Mouse (Mus musculus) lung, postnatal 0 days (tissue): ENCODE results near the gene Igf2r. TPM values are rescaled to one million over a fixed set of nuclear protein-coding genes. Genes with fewer than 3 reads are reported as not detected.

ENCODE experiments used
- ATAC-seq: fragments of 200-750 bp; cut with Nextera tagmentation; 2 replicates; pipeline ENCODE4 v1.8.0; 2017; ENCODE audit warnings: moderate library complexity
- DNase-seq: peaks from one replicate; pipeline ENCODE4 v3.0.0-alpha.2; 2016; ENCODE audit warnings: low spot score
- H3K27ac ChIP-seq: fragments of 300-500 bp; sonication (generic); 2 replicates; pipeline ENCODE4 v1.5.1; 2014; ENCODE audit warnings: antibody characterized with exemption, mild to moderate bottlenecking, low read length, mixed read lengths
- H3K27me3 ChIP-seq: fragments of 300-500 bp; sonication (generic); replicated peaks from 2 replicates; pipeline ENCODE4 v1.6.1; 2014; ENCODE audit warnings: low read length, mixed read lengths; ENCODE audit not compliant: insufficient read depth
- H3K36me3 ChIP-seq: fragments of 300-500 bp; sonication (generic); 2 replicates; pipeline ENCODE4 v1.6.1; 2014; ENCODE audit warnings: low read length, mixed read lengths; ENCODE audit not compliant: insufficient read depth
- H3K4me1 ChIP-seq: fragments of 300-500 bp; sonication (generic); 2 replicates; pipeline ENCODE4 v1.6.1; 2014; ENCODE audit warnings: antibody characterized with exemption, low read depth, low read length, mixed read lengths; ENCODE audit not compliant: insufficient read depth
- H3K4me2 ChIP-seq: fragments of 300-500 bp; sonication (generic); replicated peaks from 2 replicates; pipeline ENCODE4 v1.6.1; 2014; ENCODE audit warnings: low read depth, mild to moderate bottlenecking, low read length, moderate library complexity, mixed read lengths
- H3K4me3 ChIP-seq: fragments of 300-500 bp; sonication (generic); 2 replicates; pipeline ENCODE4 v1.5.1; 2014; ENCODE audit warnings: low read depth, low read length
- H3K9ac ChIP-seq: fragments of 300-500 bp; sonication (generic); replicated peaks from 2 replicates; pipeline ENCODE4 v1.6.1; 2014; ENCODE audit warnings: low read depth, mild to moderate bottlenecking
- H3K9me3 ChIP-seq: fragments of 300-500 bp; sonication (generic); 2 replicates; pipeline ENCODE4 v1.6.1; 2016; ENCODE audit warnings: low read length, mixed read lengths
- CTCF ChIP-seq: IDR thresholded peaks from 2 replicates; pipeline ENCODE4 v1.5.1; 2016; ENCODE audit warnings: antibody characterized with exemption, mild to moderate bottlenecking
- EP300 ChIP-seq: IDR thresholded peaks from 2 replicates; pipeline ENCODE4 v1.6.1; 2016; ENCODE audit warnings: antibody characterized with exemption, mild to moderate bottlenecking, control low read depth
- WGBS: fragments of 180-500 bp; shearing (Covaris S2); extraction: QIAGEN DNeasy Blood & Tissue Kit; methylation state at CpG from one replicate; pipeline ENCODE4 v1.1.7; 2014; 5-methylcytosine and 5-hydroxymethylcytosine counted together
- polyA plus RNA-seq: library from polyadenylated mRNA; unstranded; fragments of >200 nt; fragmentation: Nextera tagmentation; extraction: Ambion mirVana; gene quantifications from 2 replicates; pipeline ENCODE4 v1.2.1, GENCODE M21; 2015

Igf2r gene
- polyA plus RNA-seq, 1 experiment from 2014 or later, result 26.7 TPM

DNA sequence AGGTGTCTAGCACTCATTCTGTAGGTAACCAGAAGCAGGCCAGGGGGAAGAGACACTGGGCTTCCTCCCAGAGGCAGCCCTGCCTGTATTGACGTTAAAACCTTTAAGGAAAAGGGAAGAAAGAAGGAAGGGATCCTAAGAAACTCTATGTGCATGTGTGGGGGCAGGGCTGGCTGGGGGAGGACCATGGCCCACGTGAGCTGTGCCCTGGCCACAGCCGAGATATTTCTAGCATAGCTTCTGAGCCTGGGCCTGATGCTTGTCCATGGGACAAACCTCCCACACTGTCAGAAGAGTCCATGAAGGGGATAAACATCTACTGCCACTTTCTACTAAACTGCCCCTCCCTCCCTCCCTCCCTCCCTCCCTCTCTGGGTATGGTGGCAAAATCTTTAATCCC lies 95.6 kb downstream of the Igf2r start:
- Histone ChIP-seq H3K4me2 (no peak overlapping the region), H3K4me1 (no peaks in the 10 kb centered on the region), H3K4me3 (no peak overlapping the region), H3K27me3 (no peaks in the 10 kb centered on the region), H3K36me3 (no peaks in the 10 kb centered on the region), H3K27ac (no peak overlapping the region), H3K9ac (no peak overlapping the region), H3K9me3 (no peaks in the 10 kb centered on the region)
- TF ChIP-seq CTCF (no peak), EP300 (no peak)
- no peak for DNase-seq
- WGBS, result 37% methylated on average over 3 of the region's 3 CpGs
- ATAC-seq, result no peak

DNA sequence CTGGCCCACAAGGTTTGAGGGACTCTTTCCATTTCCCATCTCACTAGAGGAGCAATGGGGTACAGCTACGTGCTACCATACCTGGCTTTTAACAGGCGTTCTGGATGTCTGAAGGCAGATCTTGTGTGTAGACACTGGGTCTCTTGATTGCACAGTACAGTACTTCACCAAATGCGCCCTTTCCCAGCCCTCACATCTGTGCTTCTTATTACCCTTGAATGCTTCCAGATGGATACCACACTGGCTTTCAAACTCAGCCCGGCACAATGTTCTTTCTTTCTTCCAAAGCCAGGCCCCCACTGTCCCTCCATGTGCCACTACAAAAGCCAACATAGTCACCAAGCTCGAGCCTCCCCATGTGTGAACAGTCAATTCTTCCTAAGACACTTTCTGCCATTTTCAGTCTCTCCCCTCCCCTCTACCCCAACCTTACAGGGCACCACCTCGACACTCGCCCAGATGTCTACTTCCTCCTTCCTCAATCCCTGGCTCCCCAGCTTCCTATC lies 97.1 kb downstream of the Igf2r start:
- Histone ChIP-seq H3K4me2 (no peak overlapping the region), H3K27ac (no peak overlapping the region), H3K4me3 (no peak overlapping the region), H3K4me1 (no peaks in the 10 kb centered on the region; the same call in 1 of the 2 replicates), H3K9me3 (no peaks in the 10 kb centered on the region), H3K9ac (no peak overlapping the region), H3K27me3 (no peaks in the 10 kb centered on the region), H3K36me3 (no peaks in the 10 kb centered on the region)
- DNase-seq (no peak), ATAC-seq (no peak)
- 70% methylated on average over 7 of the region's 7 CpGs for WGBS
- TF ChIP-seq EP300, result no peak
- no peak for TF ChIP-seq CTCF

DNA sequence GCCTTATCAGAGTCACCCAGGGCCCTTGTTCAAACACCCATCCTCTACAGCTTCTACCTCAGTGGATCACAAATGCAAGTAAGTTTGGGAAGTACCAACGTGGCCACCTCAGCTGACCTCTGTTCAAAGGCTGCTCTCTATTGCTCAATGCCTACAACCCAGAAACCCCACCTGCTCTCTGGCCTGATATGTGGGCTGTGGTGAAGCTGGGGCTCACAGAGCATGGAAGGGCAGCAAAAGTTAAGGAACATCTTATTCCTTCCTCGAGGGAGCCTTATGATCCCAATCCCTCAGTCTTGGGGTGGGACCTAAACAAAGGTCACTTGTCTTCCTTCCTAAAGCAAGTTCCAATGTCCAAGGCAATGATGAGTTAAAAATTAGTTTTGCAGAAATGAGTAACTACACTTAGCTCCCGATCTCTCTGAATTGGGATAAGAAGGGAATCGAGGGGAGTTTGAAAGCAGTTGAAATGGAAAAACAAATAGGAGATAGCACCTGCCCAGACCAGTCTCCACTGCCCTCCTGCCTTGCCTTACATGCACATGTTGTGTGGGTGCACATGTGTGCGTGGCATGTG lies 98.3 kb downstream of the Igf2r start:
- Histone ChIP-seq H3K9ac (no peak overlapping the region), H3K4me2 (no peak overlapping the region), H3K27ac (no peak overlapping the region), H3K9me3 (no peaks in the 10 kb centered on the region), H3K4me3 (no peak overlapping the region), H3K4me1 (no peaks in the 10 kb centered on the region; the same call in 1 of the 2 replicates), H3K27me3 (no peaks in the 10 kb centered on the region), H3K36me3 (no peaks in the 10 kb centered on the region)
- TF ChIP-seq CTCF, result no peak
- no peak for TF ChIP-seq EP300
- DNase-seq (no peak), ATAC-seq (no peak)
- WGBS, result 71% methylated on average over 5 of the region's 5 CpGs

DNA sequence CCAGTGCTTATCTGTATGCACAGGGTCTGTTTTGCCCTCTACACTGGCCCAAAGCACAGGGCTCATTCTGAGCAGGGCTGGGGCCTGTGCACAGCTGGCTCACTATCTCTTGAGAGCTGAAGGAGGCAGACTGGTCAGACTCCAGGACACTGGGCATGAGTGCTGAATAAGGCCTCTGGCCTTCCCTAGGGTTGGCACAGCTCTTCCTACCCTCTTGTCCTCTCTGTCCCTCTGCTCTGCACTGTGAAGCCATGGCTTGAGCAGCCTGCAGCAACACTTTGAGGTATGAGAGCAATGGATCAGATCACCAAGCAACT lies 100.1 kb downstream of the Igf2r start:
- DNase-seq (no peak), ATAC-seq (peak; percentile 26; the same call in 1 of the 2 replicates)
- H3K4me3 ChIP-seq, result no peak overlapping the region
- H3K4me2 ChIP-seq, result no peak overlapping the region
- no peaks in the 10 kb centered on the region; the same call in 1 of the 2 replicates for H3K4me1 ChIP-seq
- H3K36me3 ChIP-seq, result no peaks in the 10 kb centered on the region
- H3K9me3 ChIP-seq, result no peaks in the 10 kb centered on the region
- no peak for TF ChIP-seq CTCF
- no peak for TF ChIP-seq EP300
- no peak overlapping the region for H3K9ac ChIP-seq
- no peak overlapping the region for H3K27ac ChIP-seq
- no peaks in the 10 kb centered on the region for H3K27me3 ChIP-seq

DNA sequence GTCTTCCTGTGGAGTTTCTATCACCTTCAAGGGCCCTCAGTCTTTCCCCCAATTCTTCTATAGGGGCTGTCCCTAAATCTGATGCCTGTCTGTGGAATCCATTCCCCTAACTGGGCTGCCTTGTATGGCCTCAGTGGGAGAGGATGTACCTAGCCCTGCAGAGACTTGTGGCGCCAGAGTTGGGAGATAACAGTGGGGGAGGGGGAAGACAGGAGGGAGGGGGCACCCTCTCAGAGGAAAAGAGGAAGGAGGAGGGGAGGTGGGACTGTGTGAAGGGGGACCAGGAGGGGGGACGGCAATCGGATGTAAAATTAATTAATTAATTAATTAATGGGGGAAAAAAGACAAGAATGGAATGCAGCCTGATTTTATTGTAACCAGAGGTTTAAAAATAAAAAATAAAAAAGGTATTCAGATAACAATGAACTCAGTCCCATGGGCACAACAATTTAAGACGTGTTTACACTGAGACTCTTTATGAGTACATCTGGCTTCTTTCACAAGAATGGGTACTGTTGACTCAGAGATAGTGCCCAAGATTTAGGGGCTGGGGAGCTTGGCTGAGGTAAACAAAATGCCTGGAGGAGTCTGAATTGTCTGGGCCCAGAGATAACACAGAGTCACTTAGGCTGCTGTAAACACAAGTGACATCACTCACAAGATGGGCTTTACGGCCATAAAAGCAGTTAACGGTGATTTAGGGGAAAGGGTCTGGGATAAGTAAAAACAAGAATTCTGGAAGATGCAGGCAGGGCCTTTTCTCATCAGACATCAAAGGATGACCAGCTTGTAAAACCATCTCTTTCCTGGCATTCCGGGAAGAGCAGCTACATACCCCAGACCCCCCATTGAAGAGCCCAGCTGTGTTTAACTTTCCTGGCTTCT lies 100.7 kb downstream of the Igf2r start:
- no peak overlapping the region for H3K4me3 ChIP-seq
- DNase-seq (peak; percentile 25), ATAC-seq (peak; percentile 43)
- no peak overlapping the region for H3K4me2 ChIP-seq
- H3K4me1 ChIP-seq, result no peaks in the 10 kb centered on the region; the same call in 1 of the 2 replicates
- no peaks in the 10 kb centered on the region for H3K9me3 ChIP-seq
- no peaks in the 10 kb centered on the region for H3K36me3 ChIP-seq
- H3K9ac ChIP-seq, result no peak overlapping the region
- no peak overlapping the region for H3K27ac ChIP-seq
- TF ChIP-seq EP300 (0 out of 2 replicates have a peak, but pooled peaks have one; percentile 32), CTCF (no peak)
- H3K27me3 ChIP-seq, result no peaks in the 10 kb centered on the region
- WGBS, result 21% methylated on average over 7 of the region's 7 CpGs

DNA sequence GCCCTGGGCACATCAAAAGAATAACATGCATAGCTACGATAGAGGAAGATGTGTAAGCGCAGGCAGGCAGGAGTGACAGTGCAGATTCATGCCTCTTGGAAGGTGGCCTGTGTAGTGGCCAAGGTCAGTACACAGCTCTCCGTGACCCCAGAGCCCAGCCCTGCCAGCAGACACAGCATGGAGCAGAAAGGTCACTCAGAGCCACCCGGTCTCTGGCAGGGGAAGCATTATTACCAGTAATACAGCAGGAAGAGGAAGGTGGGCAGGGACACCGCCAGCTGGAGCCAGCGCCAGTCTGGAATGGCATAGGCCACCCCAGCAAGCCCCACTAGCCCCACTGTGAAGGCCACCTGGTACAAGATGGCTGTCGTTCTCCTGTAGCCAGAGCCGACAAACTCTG lies 105.3 kb downstream of the Igf2r start:
- Histone ChIP-seq H3K36me3 (no peaks in the 10 kb centered on the region), H3K4me1 (no peaks in the 10 kb centered on the region; the same call in 1 of the 2 replicates), H3K9ac (no peak overlapping the region), H3K9me3 (no peaks in the 10 kb centered on the region), H3K4me3 (no peak overlapping the region), H3K27ac (no peak overlapping the region), H3K4me2 (no peak overlapping the region), H3K27me3 (no peaks in the 10 kb centered on the region)
- TF ChIP-seq CTCF (no peak), EP300 (no peak)
- DNase-seq, result no peak
- no peak for ATAC-seq
- WGBS, result 68% methylated on average over 8 of the region's 8 CpGs
